Mouse (Mus musculus) MEL (cell line): ENCODE data around the gene N4bp3. TPM values are rescaled to one million over a fixed set of nuclear protein-coding genes. Genes with fewer than 3 reads are reported as not detected.

Experiments
- DNase-seq: peaks from one replicate; pipeline ENCODE4 v3.0.0; 2011; ENCODE audit warnings: low read depth, low spot score
- H3K27ac ChIP-seq: 2 replicates; pipeline ENCODE4 v1.5.1; 2012; ENCODE audit warnings: low read depth, mild to moderate bottlenecking, control low read depth, low read length, moderate library complexity; ENCODE audit not compliant: control insufficient read depth
- H3K27me3 ChIP-seq, 2 experiments: fragments of 150-350 bp in 1 of 2; sonication (generic) in 1 of 2; 2 replicates each; pipeline ENCODE4 v1.6.1; 2012; ENCODE audit warnings: low read length in 2 of 2, mild to moderate bottlenecking in 2 of 2, improper control_type of control experiment in 1 of 2, moderate library complexity in 1 of 2; ENCODE audit not compliant: insufficient read depth in 2 of 2, control insufficient read depth in 1 of 2
- H3K36me3 ChIP-seq, 2 experiments: 2 replicates each; pipeline ENCODE4 v1.6.1; 2012 to 2014; ENCODE audit warnings: low read length in 2 of 2, improper control_type of control experiment in 1 of 2, inconsistent platforms in 1 of 2, mild to moderate bottlenecking in 1 of 2; ENCODE audit not compliant: insufficient read depth in 2 of 2, control insufficient read depth in 1 of 2
- H3K4me1 ChIP-seq, 2 experiments: fragments of 150-350 bp in 1 of 2; sonication (generic) in 1 of 2; 2 replicates each; pipeline ENCODE4 v1.6.1; 2012; ENCODE audit warnings: low read length in 2 of 2, improper control_type of control experiment in 1 of 2, mild to moderate bottlenecking in 1 of 2; ENCODE audit not compliant: insufficient read depth in 2 of 2, control insufficient read depth in 1 of 2
- H3K4me3 ChIP-seq, 2 experiments: fragments of 150-350 bp in 1 of 2; sonication (generic) in 1 of 2; 2 replicates each; pipeline ENCODE4 v1.5.1; 2012; ENCODE audit warnings: low read depth in 2 of 2, low read length in 2 of 2, mild to moderate bottlenecking in 2 of 2, moderate library complexity in 2 of 2, control low read depth in 1 of 2, improper control_type of control experiment in 1 of 2; ENCODE audit not compliant: control insufficient read depth in 1 of 2, insufficient read depth in 1 of 2
- H3K79me2 ChIP-seq: 2 replicates; pipeline ENCODE4 v1.6.1; 2012; ENCODE audit warnings: mild to moderate bottlenecking, low read length, moderate library complexity; ENCODE audit not compliant: control insufficient read depth, poor library complexity, insufficient read depth
- H3K9ac ChIP-seq: 2 replicates; pipeline ENCODE4 v1.6.1; 2012; ENCODE audit warnings: low read depth, mild to moderate bottlenecking, control low read depth, low read length, moderate library complexity; ENCODE audit not compliant: control insufficient read depth, poor library complexity, severe bottlenecking
- H3K9me3 ChIP-seq: fragments of 150-350 bp; sonication (generic); replicated peaks from 2 replicates; pipeline ENCODE4 v1.6.1; 2012; ENCODE audit warnings: mild to moderate bottlenecking, low read length, improper control_type of control experiment, moderate library complexity; ENCODE audit not compliant: insufficient read depth
- BHLHE40 ChIP-seq: IDR thresholded peaks from 2 replicates; pipeline ENCODE4 v1.6.1; 2012; ENCODE audit warnings: low read depth, mild to moderate bottlenecking, inconsistent platforms, low read length, improper control_type of control experiment, borderline replicate concordance
- CHD1 ChIP-seq: IDR thresholded peaks from 2 replicates; pipeline ENCODE4 v1.6.1; 2012; ENCODE audit warnings: low read depth, mild to moderate bottlenecking, inconsistent platforms, low read length, improper control_type of control experiment
- CTCF ChIP-seq, 3 experiments: IDR thresholded peaks in 2 of 3; conservative IDR thresholded peaks in 1 of 3; 2 replicates each; pipeline ENCODE4 v1.5.1; 2011 to 2012; ENCODE audit warnings: low read length in 3 of 3, low read depth in 2 of 3, mild to moderate bottlenecking in 2 of 3, improper control_type of control experiment in 1 of 3, inconsistent platforms in 1 of 3, mixed read lengths in 1 of 3, moderate library complexity in 1 of 3; ENCODE audit not compliant: control insufficient read depth in 1 of 3, insufficient read depth in 1 of 3, poor library complexity in 1 of 3, severe bottlenecking in 1 of 3
- ELF1 ChIP-seq: IDR thresholded peaks from 2 replicates; pipeline ENCODE4 v1.6.1; 2014; ENCODE audit warnings: low read depth, mild to moderate bottlenecking, inconsistent platforms, low read length, improper control_type of control experiment, moderate library complexity
- EP300 ChIP-seq, 2 experiments: IDR thresholded peaks; 2 replicates each; pipeline ENCODE4 v1.6.1; 2011; ENCODE audit warnings: improper control_type of control experiment in 2 of 2, low read length in 2 of 2, low read depth in 1 of 2, mild to moderate bottlenecking in 1 of 2
- GABPA ChIP-seq: IDR thresholded peaks from 2 replicates; pipeline ENCODE4 v1.6.1; 2012; ENCODE audit warnings: low read depth, mild to moderate bottlenecking, inconsistent platforms, low read length, improper control_type of control experiment, moderate library complexity
- GATA1 ChIP-seq: IDR thresholded peaks from 2 replicates; pipeline ENCODE4 v1.6.1; 2011; ENCODE audit warnings: low read depth, low read length, improper control_type of control experiment
- JUND ChIP-seq: IDR thresholded peaks from 2 replicates; pipeline ENCODE4 v1.6.1; 2011; ENCODE audit warnings: low read depth, mild to moderate bottlenecking, improper control_type of control experiment, low read length
- KAT2A ChIP-seq: conservative IDR thresholded peaks from 2 replicates; pipeline ENCODE4 v1.6.1; 2012; ENCODE audit warnings: low read depth, low read length, improper control_type of control experiment, inconsistent platforms
- MAFK ChIP-seq: IDR thresholded peaks from 2 replicates; pipeline ENCODE4 v1.6.1; 2011; ENCODE audit warnings: low read depth, mild to moderate bottlenecking, low read length, improper control_type of control experiment, borderline replicate concordance
- MAX ChIP-seq: IDR thresholded peaks from 2 replicates; pipeline ENCODE4 v1.6.1; 2011; ENCODE audit warnings: low read length, improper control_type of control experiment
- MAZ ChIP-seq: IDR thresholded peaks from 2 replicates; pipeline ENCODE4 v1.6.1; 2012; ENCODE audit warnings: low read depth, mild to moderate bottlenecking, inconsistent platforms, low read length, improper control_type of control experiment
- MEF2A ChIP-seq: IDR thresholded peaks from 2 replicates; pipeline ENCODE4 v1.6.1; 2014; ENCODE audit warnings: low read depth, mild to moderate bottlenecking, inconsistent platforms, low read length, improper control_type of control experiment; ENCODE audit not compliant: poor library complexity, insufficient replicate concordance, severe bottlenecking; ENCODE audit errors: extremely low read depth
- MYB ChIP-seq: IDR thresholded peaks from 2 replicates; pipeline ENCODE4 v1.6.1; 2011; ENCODE audit warnings: mild to moderate bottlenecking, low read depth, low read length, improper control_type of control experiment
- MYC ChIP-seq: IDR thresholded peaks from 2 replicates; pipeline ENCODE4 v1.6.1; 2011; ENCODE audit warnings: low read depth, mild to moderate bottlenecking, low read length, improper control_type of control experiment, moderate library complexity
- NELFE ChIP-seq: IDR thresholded peaks from 2 replicates; pipeline ENCODE4 v1.6.1; 2011; ENCODE audit warnings: low read depth, low read length, improper control_type of control experiment
- NRF1 ChIP-seq: IDR thresholded peaks from 2 replicates; pipeline ENCODE4 v1.6.1; 2014; ENCODE audit warnings: low read depth, mild to moderate bottlenecking, inconsistent platforms, low read length, improper control_type of control experiment, moderate library complexity; ENCODE audit not compliant: poor library complexity, insufficient read depth, severe bottlenecking
- POLR2A ChIP-seq, 2 experiments: IDR thresholded peaks; 2 replicates each; pipeline ENCODE4 v1.6.1; 2011 to 2012; ENCODE audit warnings: low read length in 2 of 2, mild to moderate bottlenecking in 2 of 2, control low read depth in 1 of 2, improper control_type of control experiment in 1 of 2, low read depth in 1 of 2, moderate library complexity in 1 of 2; ENCODE audit not compliant: control insufficient read depth in 1 of 2, insufficient read depth in 1 of 2, poor library complexity in 1 of 2
- POLR2AphosphoS2 ChIP-seq: IDR thresholded peaks from 2 replicates; pipeline ENCODE4 v1.6.1; 2011; ENCODE audit warnings: low read length, improper control_type of control experiment
- RAD21 ChIP-seq: IDR thresholded peaks from 2 replicates; pipeline ENCODE4 v1.6.1; 2011; ENCODE audit warnings: mild to moderate bottlenecking, low read depth, low read length, improper control_type of control experiment
- RCOR1 ChIP-seq: IDR thresholded peaks from 2 replicates; pipeline ENCODE4 v1.6.1; 2012; ENCODE audit warnings: low read depth, mild to moderate bottlenecking, inconsistent platforms, low read length, improper control_type of control experiment
- SMC3 ChIP-seq: IDR thresholded peaks from 2 replicates; pipeline ENCODE4 v1.6.1; 2011; ENCODE audit warnings: low read depth, low read length, improper control_type of control experiment
- TAL1 ChIP-seq: IDR thresholded peaks from 2 replicates; pipeline ENCODE4 v1.6.1; 2012; ENCODE audit warnings: mild to moderate bottlenecking, inconsistent platforms, low read length, moderate library complexity, mixed read lengths
- TBP ChIP-seq: IDR thresholded peaks from 2 replicates; pipeline ENCODE4 v1.8.0; 2011; ENCODE audit warnings: low read depth, low read length, improper control_type of control experiment
- TCF12 ChIP-seq: IDR thresholded peaks from 2 replicates; pipeline ENCODE4 v1.6.1; 2014; ENCODE audit warnings: low read depth, mild to moderate bottlenecking, inconsistent platforms, low read length, improper control_type of control experiment, moderate library complexity
- UBTF ChIP-seq: IDR thresholded peaks from 2 replicates; pipeline ENCODE4 v1.6.1; 2012; ENCODE audit warnings: low read depth, mild to moderate bottlenecking, inconsistent platforms, low read length, improper control_type of control experiment, moderate library complexity, borderline replicate concordance; ENCODE audit not compliant: insufficient read depth
- USF2 ChIP-seq, 2 experiments: IDR thresholded peaks; 2 replicates each; pipeline ENCODE4 v1.6.1; 2011 to 2012; ENCODE audit warnings: improper control_type of control experiment in 2 of 2, low read length in 2 of 2, borderline replicate concordance in 1 of 2, inconsistent platforms in 1 of 2, low read depth in 1 of 2, mild to moderate bottlenecking in 1 of 2; ENCODE audit not compliant: insufficient read depth in 1 of 2
- ZMIZ1 ChIP-seq: IDR thresholded peaks from 2 replicates; pipeline ENCODE4 v1.6.1; 2012; ENCODE audit warnings: low read depth, mild to moderate bottlenecking, inconsistent platforms, low read length, improper control_type of control experiment, moderate library complexity
- ZNF384 ChIP-seq: IDR thresholded peaks from 2 replicates; pipeline ENCODE4 v1.6.1; 2012; ENCODE audit warnings: low read depth, mild to moderate bottlenecking, inconsistent platforms, low read length, improper control_type of control experiment
- polyA plus RNA-seq, 2 experiments: library from polyadenylated mRNA; stranded (reverse) in 1 of 2; unstranded in 1 of 2; fragments of >175 nt in 1 of 2; fragments of >200 nt in 1 of 2; gene quantifications; 2 replicates each; pipeline versions ENCODE4 v1.2.1 to v1.2.4; 2012; ENCODE audit warnings: low replicate concordance in 2 of 2, low read depth in 1 of 2; ENCODE audit not compliant: insufficient read length in 2 of 2, insufficient read depth in 1 of 2, missing spikeins in 1 of 2
- total RNA-seq: library from RNA; depleted of rRNA; stranded (reverse); fragments of 300-350 nt; gene quantifications from 2 replicates; pipeline ENCODE4 v1.2.3, GENCODE M21; 2012

Gene N4bp3
- total and polyA plus RNA-seq, 3 experiments, result 6.9 to 11.5 TPM; not detected in 1

GRCm38 (mm10) chr11:51638497-51638896, 12.1 kb downstream of the N4bp3 start:
- peak overlapping the region; percentile 48 to 52 for H3K4me3 ChIP-seq
- H3K36me3 ChIP-seq, result peaks cover 0 to 24% of the 10 kb centered on the region in 2 experiments; a peak in 2 of 4 replicates
- no peaks in the 10 kb centered on the region for H3K27me3 ChIP-seq
- peaks cover 5 to 31% of the 10 kb centered on the region in 2 experiments for H3K4me1 ChIP-seq
- TF ChIP-seq MYC (no peak), NRF1 (no peak), ZNF384 (peak; percentile 58), RCOR1 (0 out of 2 replicates have a peak, but pooled peaks have one; percentile 15), CTCF (IDR thresholded peaks at IDR 0.05 in 2 of 3, conservative IDR thresholded peaks at IDR 0.05 in 1 of 3; ENCODE audit: control insufficient read depth in 1 of 3, insufficient read depth in 1 of 3, low read depth in 2 of 3, low read length in 3 of 3, poor library complexity in 1 of 3, severe bottlenecking in 1 of 3) (no peak), TBP (no peak), UBTF (no peak), MYB (no peak), SMC3 (no peak), CHD1 (0 out of 2 replicates have a peak, but pooled peaks have one; percentile 70), ZMIZ1 (no peak), GATA1 (no peak), JUND (no peak)
- H3K9ac ChIP-seq, result peak overlapping the region; percentile 76
- peak; percentile 63 for DNase-seq
- peak overlapping the region; percentile 93 for H3K27ac ChIP-seq
- H3K79me2 ChIP-seq, result peaks cover 18% of the 10 kb centered on the region
- no peaks in the 10 kb centered on the region for H3K9me3 ChIP-seq

GRCm38 (mm10) chr11:51637971-51638414, 12.6 kb downstream of the N4bp3 start:
- peak; percentile 98 for DNase-seq
- peak overlapping the region; percentile 48 to 52 for H3K4me3 ChIP-seq
- peaks cover 18% of the 10 kb centered on the region for H3K79me2 ChIP-seq
- peak overlapping the region; percentile 76 for H3K9ac ChIP-seq
- H3K4me1 ChIP-seq, result peaks cover 7 to 33% of the 10 kb centered on the region in 2 experiments
- no peaks in the 10 kb centered on the region for H3K27me3 ChIP-seq
- H3K9me3 ChIP-seq, result no peaks in the 10 kb centered on the region
- peaks cover 0 to 25% of the 10 kb centered on the region in 2 experiments; a peak in 2 of 4 replicates for H3K36me3 ChIP-seq
- H3K27ac ChIP-seq, result peak overlapping the region; percentile 93
- no peak for TF ChIP-seq KAT2A
- no peak for TF ChIP-seq POLR2AphosphoS2
- TF ChIP-seq MAX, result 0 out of 2 replicates have a peak, but pooled peaks have one; percentile 41
- TF ChIP-seq UBTF, result 0 out of 2 replicates have a peak, but pooled peaks have one; percentile 31
- no peak for TF ChIP-seq MYB
- peak; percentile 75 for TF ChIP-seq ELF1
- TF ChIP-seq GATA1, result no peak
- peak; percentile 83 to 86 for TF ChIP-seq POLR2A (IDR thresholded peaks at IDR 0.05; ENCODE audit: control insufficient read depth in 1 of 2, insufficient read depth in 1 of 2, low read depth in 1 of 2, low read length in 2 of 2, poor library complexity in 1 of 2)
- TF ChIP-seq TBP, result peak; percentile 92
- TF ChIP-seq TAL1, result no peak
- peak; percentile 85; the same call in 1 of the 2 replicates for TF ChIP-seq MAZ
- peak; percentile 66 for TF ChIP-seq NELFE
- TF ChIP-seq SMC3, result no peak
- no peak; the same call in 1 of the 2 replicates for TF ChIP-seq MYC
- TF ChIP-seq USF2 (IDR thresholded peaks at IDR 0.05; ENCODE audit: borderline replicate concordance in 1 of 2, insufficient read depth in 1 of 2, low read depth in 1 of 2, low read length in 2 of 2), result no peak
- no peak for TF ChIP-seq MAFK
- TF ChIP-seq GABPA, result no peak
- TF ChIP-seq RAD21, result no peak
- no peak for TF ChIP-seq NRF1
- peak; percentile 58; the same call in 1 of the 2 replicates for TF ChIP-seq TCF12
- TF ChIP-seq EP300 (IDR thresholded peaks at IDR 0.05; ENCODE audit: low read depth in 1 of 2, low read length in 2 of 2), result peak; percentile 62 to 70
- TF ChIP-seq CHD1, result no peak
- 0 out of 2 replicates have a peak, but pooled peaks have one; percentile 10 for TF ChIP-seq BHLHE40
- TF ChIP-seq RCOR1, result peak; percentile 75; the same call in 1 of the 2 replicates
- no peak for TF ChIP-seq MEF2A
